Mouse (Mus musculus): ENCODE results near the gene Fbxo10. TPM values are rescaled to one million over a fixed set of nuclear protein-coding genes. Genes with fewer than 3 reads are reported as not detected.
"Not testable (repeated sequence)": the region's sequence is repeated elsewhere in the genome, so short reads cannot be mapped to it uniquely, and the experiment has no call there.

Gene Fbxo10
- total and polyA plus RNA-seq, 3 experiments: 3.3 to 5.3 (median 4.3) TPM

DNA sequence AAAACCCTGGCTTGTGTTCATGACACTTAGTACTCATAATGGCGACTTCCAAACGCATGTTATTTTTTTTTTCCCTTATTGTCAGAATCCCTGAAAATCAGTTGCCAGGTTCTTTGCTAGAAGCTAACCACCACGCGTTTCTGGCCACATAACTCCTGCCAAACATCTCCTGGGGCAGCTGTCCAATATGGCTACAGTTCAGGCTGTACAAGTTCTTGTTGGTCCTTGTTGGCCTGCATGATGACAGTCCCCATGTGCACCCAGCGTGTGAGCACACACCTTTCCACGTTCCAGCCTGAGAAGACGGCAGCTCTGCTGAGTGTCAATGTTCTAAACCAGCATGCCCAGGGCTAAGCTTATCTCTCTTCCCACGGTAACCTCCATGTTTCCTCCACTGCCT lies 29.0 kb downstream of the Fbxo10 start:
- no peaks in the 10 kb centered on the region for H3K9me3 ChIP-seq (replicated peaks)
- H3K4me1 ChIP-seq (ENCODE audit: insufficient read depth, low read depth, low read length): no peaks in the 10 kb centered on the region
- ATAC-seq (ENCODE audit: extremely low read depth, insufficient number of reproducible peaks, low FRiP score, poor library complexity, severe bottlenecking) (no peak), DNase-seq (ENCODE audit: low spot score) (no peak)
- no peak overlapping the region for H3K4me3 ChIP-seq (ENCODE audit: low read depth, low read length)
- H3K36me3 ChIP-seq (replicated peaks): peaks cover 20% of the 10 kb centered on the region
- H3K27me3 ChIP-seq (ENCODE audit: insufficient read depth, low read length): no peaks in the 10 kb centered on the region
- TF ChIP-seq GATA2 (IDR thresholded peaks at IDR 0.05; ENCODE audit: borderline replicate concordance, low read depth, low read length) (no peak), GATA1 (IDR thresholded peaks at IDR 0.05; ENCODE audit: borderline replicate concordance, low read length) (no peak), TAL1 (conservative IDR thresholded peaks at IDR 0.05; ENCODE audit: low read depth, low read length) (no peak), CTCF (IDR thresholded peaks at IDR 0.05; ENCODE audit: low read depth, low read length) (no peak), POLR2AphosphoS5 (IDR thresholded peaks at IDR 0.05; ENCODE audit: insufficient replicate concordance, low read depth, low read length) (no peak)

DNA sequence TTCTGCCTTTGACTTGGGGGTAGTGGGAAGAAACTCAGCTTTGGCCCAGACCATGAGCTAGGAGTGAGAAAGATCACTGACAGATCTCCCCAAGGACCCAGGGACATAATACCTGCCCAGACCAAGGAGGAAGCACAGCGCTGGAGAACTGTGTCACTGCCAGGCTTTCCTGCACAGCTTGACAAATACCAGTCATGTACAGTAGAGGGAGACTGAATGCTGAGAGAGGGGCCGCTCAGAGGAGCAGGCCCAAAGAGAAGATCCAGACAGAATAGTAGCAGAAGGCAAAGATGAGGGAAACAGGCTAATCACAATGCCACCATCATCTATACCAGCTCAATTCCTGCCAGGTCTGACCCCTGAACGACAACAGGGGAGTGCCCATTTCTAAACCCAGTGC lies 29.5 kb downstream of the Fbxo10 start:
- H3K9me3 ChIP-seq (replicated peaks): no peaks in the 10 kb centered on the region
- ATAC-seq (ENCODE audit: extremely low read depth, insufficient number of reproducible peaks, low FRiP score, poor library complexity, severe bottlenecking) (no peak), DNase-seq (ENCODE audit: low spot score) (no peak)
- no peaks in the 10 kb centered on the region for H3K27me3 ChIP-seq (ENCODE audit: insufficient read depth, low read length)
- TF ChIP-seq TAL1 (conservative IDR thresholded peaks at IDR 0.05; ENCODE audit: low read depth, low read length) (no peak), CTCF (IDR thresholded peaks at IDR 0.05; ENCODE audit: low read depth, low read length) (no peak), GATA2 (IDR thresholded peaks at IDR 0.05; ENCODE audit: borderline replicate concordance, low read depth, low read length) (no peak), POLR2AphosphoS5 (IDR thresholded peaks at IDR 0.05; ENCODE audit: insufficient replicate concordance, low read depth, low read length) (no peak), GATA1 (IDR thresholded peaks at IDR 0.05; ENCODE audit: borderline replicate concordance, low read length) (no peak)
- H3K36me3 ChIP-seq (replicated peaks): peaks cover 16% of the 10 kb centered on the region
- H3K4me3 ChIP-seq (ENCODE audit: low read depth, low read length): no peak overlapping the region
- H3K4me1 ChIP-seq (ENCODE audit: insufficient read depth, low read depth, low read length): no peaks in the 10 kb centered on the region

- H3K36me3 ChIP-seq (replicated peaks): peaks cover 30% of the 10 kb centered on the region
- DNase-seq (ENCODE audit: low spot score) (no peak), ATAC-seq (ENCODE audit: extremely low read depth, insufficient number of reproducible peaks, low FRiP score, poor library complexity, severe bottlenecking) (no peak)
- H3K4me3 ChIP-seq (ENCODE audit: low read depth, low read length): no peak overlapping the region
- no peaks in the 10 kb centered on the region for H3K27me3 ChIP-seq (ENCODE audit: insufficient read depth, low read length)
- TF ChIP-seq GATA1 (IDR thresholded peaks at IDR 0.05; ENCODE audit: borderline replicate concordance, low read length) (no peak), CTCF (IDR thresholded peaks at IDR 0.05; ENCODE audit: low read depth, low read length) (no peak), GATA2 (IDR thresholded peaks at IDR 0.05; ENCODE audit: borderline replicate concordance, low read depth, low read length) (no peak), POLR2AphosphoS5 (IDR thresholded peaks at IDR 0.05; ENCODE audit: insufficient replicate concordance, low read depth, low read length) (no peak), TAL1 (conservative IDR thresholded peaks at IDR 0.05; ENCODE audit: low read depth, low read length) (no peak)
- H3K9me3 ChIP-seq (replicated peaks): no peaks in the 10 kb centered on the region
- H3K4me1 ChIP-seq (ENCODE audit: insufficient read depth, low read depth, low read length): no peaks in the 10 kb centered on the region
These were observed 36.4 kb downstream of the Fbxo10 start for GRCm38 (mm10) chr4:45047956-45048355.

GRCm38 (mm10) chr4:45047286-45047887 lies 37.0 kb downstream of the Fbxo10 start:
- TF ChIP-seq GATA1 (IDR thresholded peaks at IDR 0.05; ENCODE audit: borderline replicate concordance, low read length) (no peak), POLR2AphosphoS5 (IDR thresholded peaks at IDR 0.05; ENCODE audit: insufficient replicate concordance, low read depth, low read length) (no peak), GATA2 (IDR thresholded peaks at IDR 0.05; ENCODE audit: borderline replicate concordance, low read depth, low read length) (no peak), CTCF (IDR thresholded peaks at IDR 0.05; ENCODE audit: low read depth, low read length) (no peak), TAL1 (conservative IDR thresholded peaks at IDR 0.05; ENCODE audit: low read depth, low read length) (no peak)
- Histone ChIP-seq H3K4me3 (ENCODE audit: low read depth, low read length) (no peak overlapping the region), H3K4me1 (ENCODE audit: insufficient read depth, low read depth, low read length) (no peaks in the 10 kb centered on the region), H3K36me3 (replicated peaks) (peaks cover 30% of the 10 kb centered on the region), H3K9me3 (replicated peaks) (no peaks in the 10 kb centered on the region), H3K27me3 (ENCODE audit: insufficient read depth, low read length) (no peaks in the 10 kb centered on the region)
- DNase-seq (ENCODE audit: low spot score) (no peak), ATAC-seq (ENCODE audit: extremely low read depth, insufficient number of reproducible peaks, low FRiP score, poor library complexity, severe bottlenecking) (no peak)

GRCm38 (mm10) chr4:45046679-45047078 lies 37.7 kb downstream of the Fbxo10 start:
- H3K9me3 ChIP-seq (replicated peaks): no peaks in the 10 kb centered on the region
- DNase-seq (ENCODE audit: low spot score) (no peak), ATAC-seq (ENCODE audit: extremely low read depth, insufficient number of reproducible peaks, low FRiP score, poor library complexity, severe bottlenecking) (no peak)
- TF ChIP-seq TAL1 (conservative IDR thresholded peaks at IDR 0.05; ENCODE audit: low read depth, low read length): no peak
- no peak for TF ChIP-seq CTCF (IDR thresholded peaks at IDR 0.05; ENCODE audit: low read depth, low read length)
- no peak for TF ChIP-seq POLR2AphosphoS5 (IDR thresholded peaks at IDR 0.05; ENCODE audit: insufficient replicate concordance, low read depth, low read length)
- no peak for TF ChIP-seq GATA2 (IDR thresholded peaks at IDR 0.05; ENCODE audit: borderline replicate concordance, low read depth, low read length)
- no peak for TF ChIP-seq GATA1 (IDR thresholded peaks at IDR 0.05; ENCODE audit: borderline replicate concordance, low read length)
- H3K4me1 ChIP-seq (ENCODE audit: insufficient read depth, low read depth, low read length): no peaks in the 10 kb centered on the region
- H3K36me3 ChIP-seq (replicated peaks): peaks cover 33% of the 10 kb centered on the region
- no peaks in the 10 kb centered on the region for H3K27me3 ChIP-seq (ENCODE audit: insufficient read depth, low read length)
- H3K4me3 ChIP-seq (ENCODE audit: low read depth, low read length): no peak overlapping the region

DNA sequence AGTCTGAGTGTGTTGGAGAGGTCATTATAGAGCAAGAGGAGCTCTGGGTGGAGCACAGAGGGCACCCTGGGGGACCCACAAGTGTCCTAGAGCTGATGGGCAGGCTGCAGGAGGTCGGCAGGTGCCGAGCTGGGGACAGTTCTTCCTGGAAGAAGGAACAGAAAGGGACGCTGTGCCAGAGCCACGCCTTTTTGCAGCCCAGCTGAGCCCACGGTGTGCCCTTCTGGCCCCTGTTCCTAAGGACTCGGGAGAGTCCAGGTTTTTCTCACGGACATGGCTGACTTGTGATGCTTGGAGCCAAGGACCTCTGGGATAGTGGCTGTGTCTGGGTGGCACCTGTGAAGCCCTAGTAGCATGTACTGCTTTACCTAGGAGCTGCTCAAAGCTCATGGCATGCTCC lies 43.6 kb downstream of the Fbxo10 start:
- peaks cover 41% of the 10 kb centered on the region for H3K36me3 ChIP-seq (replicated peaks)

DNA sequence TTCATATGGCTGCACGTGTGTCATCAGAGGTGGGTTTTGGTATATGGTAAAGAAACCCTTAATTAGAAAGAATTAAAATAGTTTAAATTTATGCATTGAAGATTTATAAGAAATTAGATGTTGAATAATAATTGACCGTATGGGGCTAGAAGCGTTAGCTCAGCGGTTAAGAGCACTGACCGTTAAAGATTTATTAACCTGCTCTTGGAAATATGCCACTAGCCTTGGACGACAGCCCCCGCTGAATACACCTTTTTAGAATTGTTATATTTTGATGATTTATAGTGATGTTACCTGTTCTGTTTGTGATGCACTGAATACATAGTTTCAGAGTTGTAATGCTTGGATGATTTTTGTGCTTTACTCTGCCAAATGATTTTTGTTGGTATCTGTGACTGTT lies 44.9 kb downstream of the Fbxo10 start:
- H3K9me3 ChIP-seq (replicated peaks); DNase-seq (ENCODE audit: low spot score); H3K4me3 ChIP-seq (ENCODE audit: low read depth, low read length); H3K27me3 ChIP-seq (ENCODE audit: insufficient read depth, low read length); ATAC-seq (ENCODE audit: extremely low read depth, insufficient number of reproducible peaks, low FRiP score, poor library complexity, severe bottlenecking); H3K4me1 ChIP-seq (ENCODE audit: insufficient read depth, low read depth, low read length): not testable (repeated sequence)
- H3K36me3 ChIP-seq (replicated peaks): peaks cover 48% of the 10 kb centered on the region

More for the DNA sequence above, 43.6 kb downstream of the Fbxo10 start:
- Histone ChIP-seq H3K27me3 (ENCODE audit: insufficient read depth, low read length) (no peaks in the 10 kb centered on the region), H3K4me3 (ENCODE audit: low read depth, low read length) (no peak overlapping the region), H3K9me3 (replicated peaks) (no peaks in the 10 kb centered on the region), H3K4me1 (ENCODE audit: insufficient read depth, low read depth, low read length) (peaks cover 5% of the 10 kb centered on the region; the same call in 1 of the 2 replicates)
- TF ChIP-seq GATA1 (IDR thresholded peaks at IDR 0.05; ENCODE audit: borderline replicate concordance, low read length) (no peak), CTCF (IDR thresholded peaks at IDR 0.05; ENCODE audit: low read depth, low read length) (no peak), POLR2AphosphoS5 (IDR thresholded peaks at IDR 0.05; ENCODE audit: insufficient replicate concordance, low read depth, low read length) (no peak), TAL1 (conservative IDR thresholded peaks at IDR 0.05; ENCODE audit: low read depth, low read length) (no peak), GATA2 (IDR thresholded peaks at IDR 0.05; ENCODE audit: borderline replicate concordance, low read depth, low read length) (no peak)
- DNase-seq (ENCODE audit: low spot score) (no peak), ATAC-seq (ENCODE audit: extremely low read depth, insufficient number of reproducible peaks, low FRiP score, poor library complexity, severe bottlenecking) (no peak)

GRCm38 (mm10) chr4:45038879-45039278 lies 45.5 kb downstream of the Fbxo10 start:
- H3K36me3 ChIP-seq (replicated peaks): peaks cover 48% of the 10 kb centered on the region
- not testable (repeated sequence) for H3K4me1 ChIP-seq (ENCODE audit: insufficient read depth, low read depth, low read length); DNase-seq (ENCODE audit: low spot score); H3K27me3 ChIP-seq (ENCODE audit: insufficient read depth, low read length); H3K9me3 ChIP-seq (replicated peaks); ATAC-seq (ENCODE audit: extremely low read depth, insufficient number of reproducible peaks, low FRiP score, poor library complexity, severe bottlenecking); H3K4me3 ChIP-seq (ENCODE audit: low read depth, low read length)
